In the genomic region with DNA sequence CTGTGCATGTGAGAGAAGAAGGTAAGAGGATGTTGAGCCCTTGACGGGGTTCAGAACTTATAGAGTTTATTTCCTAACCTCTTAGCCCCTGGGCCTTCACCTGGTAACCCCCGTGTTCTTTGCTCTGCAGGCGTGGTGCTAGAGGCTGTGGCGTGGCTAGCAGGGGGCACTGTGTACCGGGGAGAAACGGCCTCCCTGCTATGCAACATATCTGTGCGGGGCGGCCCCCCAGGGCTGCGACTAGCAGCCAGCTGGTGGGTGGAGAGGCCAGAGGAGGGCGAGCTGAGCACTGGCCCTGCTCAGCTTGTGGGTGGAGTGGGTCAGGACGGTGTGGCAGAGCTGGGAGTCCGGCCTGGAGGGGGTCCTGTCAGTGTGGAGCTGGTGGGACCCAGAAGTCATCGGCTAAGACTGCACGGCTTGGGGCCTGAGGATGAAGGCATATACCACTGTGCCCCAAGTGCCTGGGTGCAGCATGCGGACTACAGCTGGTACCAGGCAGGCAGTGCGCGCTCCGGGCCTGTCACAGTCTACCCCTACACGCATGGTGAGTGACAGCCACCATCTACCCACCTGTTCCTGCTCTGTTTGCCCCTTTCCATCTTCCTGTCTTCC, we compare ENCODE assay signal across 13 mouse cellular contexts. TPM values are rescaled to one million over a fixed set of nuclear protein-coding genes. Genes with fewer than 3 reads are reported as not detected.
DNase-seq lines count a peak whose midpoint lies in the region; ATAC-seq and TF ChIP-seq lines count a peak whose summit lies in the region.
"Had no signal": no experiment of that assay in that cellular context is flagged by ENCODE, and none has a peak within 500 bp of the region (broad histone marks: within the 10 kb centered on the region; RNA-seq: fewer than 3 reads in every experiment).

No protein-coding gene starts in this region.

- H3K4me3 ChIP-seq in left cerebral cortex, adult 2 months: no peak overlapping the region
- H3K4me3 ChIP-seq in E14TG2a.4 (replicated peaks; ENCODE audit: low read length) (peak overlapping the region; percentile 63), ES-E14 (ENCODE audit: insufficient read depth in 1 of 2, low read depth in 1 of 2, low read length in 2 of 2, poor library complexity in 1 of 2, severe bottlenecking in 1 of 2) (peak overlapping the region; percentile 29 to 30; a peak in 2 of 4 replicates)
- no peak overlapping the region for H3K4me3 ChIP-seq in hindbrain, embryonic 11.5 days (ENCODE audit: low read depth, low read length)
- H3K4me3 ChIP-seq: heart, embryonic 13.5 days; limb, embryonic 12.5 days had no signal

- H3K4me2 ChIP-seq in hindbrain, embryonic 11.5 days (replicated peaks; ENCODE audit: low read depth, low read length): no peak overlapping the region
- H3K4me2 ChIP-seq: limb, embryonic 12.5 days had no signal

- 78% methylated on average over 19 of the region's 19 CpGs for WGBS in hindbrain, embryonic 11.5 days

- intact Hi-C loops in left cerebral cortex, adult 2 months (cut with DNase I): no loop called here

- H3K36me3 ChIP-seq in E14TG2a.4 (ENCODE audit: insufficient read depth, low read length) (peaks cover 27% of the 10 kb centered on the region), ES-E14 (ENCODE audit: control insufficient read depth, insufficient read depth, low read length, poor library complexity, severe bottlenecking) (peaks cover 4% of the 10 kb centered on the region; the same call in 1 of the 2 replicates)
- H3K36me3 ChIP-seq in hindbrain, embryonic 11.5 days (ENCODE audit: control insufficient read depth, insufficient read depth, low read length): no peaks in the 10 kb centered on the region

- peaks cover 86% of the 10 kb centered on the region for H3K27me3 ChIP-seq in E14TG2a.4 (ENCODE audit: insufficient read depth, low read length)
- no peaks in the 10 kb centered on the region for H3K27me3 ChIP-seq in hindbrain, embryonic 11.5 days (ENCODE audit: control insufficient read depth, insufficient read depth, low read length)

- no peak for ATAC-seq in hindbrain, embryonic 11.5 days (ENCODE audit: low FRiP score)
- ATAC-seq: intestine, embryonic 16.5 days had no signal

- peak in 1 of 2 experiments; percentile 66 for DNase-seq in left cerebral cortex, adult 2 months (ENCODE audit: extremely low spot score in 1 of 2, low spot score in 2 of 2)
- no peak for DNase-seq in left cerebral cortex, adult 11 months (ENCODE audit: low spot score)
- no peak for DNase-seq in ES-E14 (ENCODE audit: low read depth, low spot score)
- DNase-seq in hindbrain, embryonic 11.5 days (ENCODE audit: low spot score): peak; percentile 1
- no peak for DNase-seq in adrenal gland, postnatal 14 days
- DNase-seq in liver: no peak
- no peak for DNase-seq in lung, adult 18-20 months

- no peak for TF ChIP-seq CTCF in left cerebral cortex, adult 2 months (IDR thresholded peaks at IDR 0.05)
- no peak for TF ChIP-seq CTCF in E14TG2a.4 (conservative IDR thresholded peaks at IDR 0.05; ENCODE audit: low read length)

- H3K4me1 ChIP-seq in E14TG2a.4 (replicated peaks; ENCODE audit: low read depth, low read length) (peaks cover 87% of the 10 kb centered on the region), ES-E14 (ENCODE audit: control insufficient read depth in 2 of 2, insufficient read depth in 2 of 2, low read length in 2 of 2, poor library complexity in 1 of 2) (peaks cover 1 to 29% of the 10 kb centered on the region in 2 experiments; a peak in 2 of 4 replicates)
- peaks cover 16% of the 10 kb centered on the region for H3K4me1 ChIP-seq in hindbrain, embryonic 11.5 days (replicated peaks; ENCODE audit: control insufficient read depth, insufficient read depth, low read length)

- in situ Hi-C loops in ES-E14 (cut with MboI; ENCODE audit: low sequenced_read_pairs in 2 of 2, unreplicated experiment in 2 of 2): loop anchor here in 1 of 2 experiments (10.0 kb wide), 1 partner anchor 174 kb away; a partner anchor contains a TSS

- H3K9me3 ChIP-seq in E14TG2a.4 (ENCODE audit: low read length) (no peaks in the 10 kb centered on the region), ES-E14 (ENCODE audit: control insufficient read depth, insufficient read depth, low read depth, low read length) (no peaks in the 10 kb centered on the region)
- no peaks in the 10 kb centered on the region for H3K9me3 ChIP-seq in hindbrain, embryonic 11.5 days (ENCODE audit: control insufficient read depth, low read length)
- H3K9me3 ChIP-seq: heart, embryonic 13.5 days; limb, embryonic 12.5 days had no signal

- H3K27ac ChIP-seq in left cerebral cortex, adult 2 months: peak overlapping the region; percentile 87
- H3K27ac ChIP-seq in ES-E14 (ENCODE audit: insufficient read depth, low read depth, low read length, poor library complexity, severe bottlenecking): no peak overlapping the region
- H3K27ac ChIP-seq in hindbrain, embryonic 11.5 days (ENCODE audit: low read depth, low read length): peak overlapping the region; percentile 75; the same call in 1 of the 2 replicates
- H3K27ac ChIP-seq: heart, embryonic 13.5 days; limb, embryonic 12.5 days had no signal

- 0 out of 2 replicates have a peak overlapping the region, but pooled peaks have one; percentile 10 for H3K9ac ChIP-seq in ES-E14 (ENCODE audit: insufficient read depth, low read depth, low read length, poor library complexity, severe bottlenecking)
- no peak overlapping the region for H3K9ac ChIP-seq in hindbrain, embryonic 11.5 days (ENCODE audit: low read depth, low read length)
- H3K9ac ChIP-seq: heart, embryonic 13.5 days; limb, embryonic 12.5 days had no signal

TF ChIP-seq in ES-E14, 5 proteins besides CTCF, POLR2A, EP300 and RAD21:
- TF ChIP-seq MAFK (IDR thresholded peaks at IDR 0.05; ENCODE audit: insufficient read depth, low read depth, low read length) (no peak), ZC3H11A (IDR thresholded peaks at IDR 0.05; ENCODE audit: borderline replicate concordance, low read depth, low read length) (no peak), CHD2 (IDR thresholded peaks at IDR 0.05; ENCODE audit: low read depth, low read length) (no peak), HCFC1 (IDR thresholded peaks at IDR 0.05; ENCODE audit: borderline replicate concordance, insufficient read depth, low read length) (no peak), ZNF384 (IDR thresholded peaks at IDR 0.05; ENCODE audit: low read depth, low read length) (no peak)

RNA-seq across cellular contexts. Expression of a gene that starts 10.6 kb away (rescaled TPM):
- total RNA-seq in left cerebral cortex, adult 2 months (2021): 100 to 1,000 TPM; 137 to 138 TPM
- 1.2 and 1.7 TPM in 2 replicates for total RNA-seq in ES-E14 (2012; rRNA removed)
- polyA plus RNA-seq in hindbrain, embryonic 11.5 days (2014; fragmentation: Nextera tagmentation; extraction: Ambion mirVana): 0.17 and 0.46 TPM in 2 replicates
- 0.07 and 0.30 TPM in 2 replicates for total RNA-seq in adrenal gland, postnatal 14 days (2021)
- polyA plus RNA-seq: heart, embryonic 13.5 days; intestine, embryonic 16.5 days; limb, embryonic 12.5 days; lung, embryonic 16.5 days; stomach, embryonic 16.5 days had no signal

RNA-seq across cellular contexts. Expression of a gene that starts 20.7 kb away (rescaled TPM):
- 100 to 1,000 TPM; 628 to 676 TPM for total RNA-seq in left cerebral cortex, adult 2 months (2021)
- 0.31 and 0.48 TPM in 2 replicates for total RNA-seq in ES-E14 (2012; rRNA removed)
- 1.9 and 2.6 TPM in 2 replicates for polyA plus RNA-seq in hindbrain, embryonic 11.5 days (2014; fragmentation: Nextera tagmentation; extraction: Ambion mirVana)
- 315 and 342 TPM in 2 replicates for total RNA-seq in adrenal gland, postnatal 14 days (2021)

RNA-seq across cellular contexts. Expression of a gene that starts 22.5 kb away (rescaled TPM):
- total RNA-seq in left cerebral cortex, adult 2 months (2021): 100 to 1,000 TPM in 1 of 2 experiments, 10 to 100 TPM in 1; 86.5 to 108 TPM
- 0.80 and 1.2 TPM in 2 replicates for total RNA-seq in ES-E14 (2012; rRNA removed)
- polyA plus RNA-seq in hindbrain, embryonic 11.5 days (2014; fragmentation: Nextera tagmentation; extraction: Ambion mirVana): 0.73 TPM in 2 replicates
- total RNA-seq in adrenal gland, postnatal 14 days (2021): 0.70 and 0.79 TPM in 2 replicates
- polyA plus RNA-seq: heart, embryonic 13.5 days had no signal

RNA-seq across cellular contexts. Expression of a gene that starts 57.1 kb away (rescaled TPM):
- total RNA-seq in left cerebral cortex, adult 2 months (2021): 100 to 1,000 TPM; 257 to 260 TPM
- total RNA-seq in ES-E14 (2012; rRNA removed): 43.5 and 108 TPM in 2 replicates
- polyA plus RNA-seq in hindbrain, embryonic 11.5 days (2014; fragmentation: Nextera tagmentation; extraction: Ambion mirVana): 123 and 136 TPM in 2 replicates
- total RNA-seq in adrenal gland, postnatal 14 days (2021): 23.9 and 26.1 TPM in 2 replicates

RNA-seq across cellular contexts. Expression of a gene that starts 57.8 kb away (rescaled TPM):
- 1 to 10 TPM; 9.3 to 9.8 TPM for total RNA-seq in left cerebral cortex, adult 2 months (2021)
- total RNA-seq in ES-E14 (2012; rRNA removed): 25.4 and 25.6 TPM in 2 replicates
- polyA plus RNA-seq in hindbrain, embryonic 11.5 days (2014; fragmentation: Nextera tagmentation; extraction: Ambion mirVana): 11.0 and 11.8 TPM in 2 replicates
- 12.3 and 14.5 TPM in 2 replicates for total RNA-seq in adrenal gland, postnatal 14 days (2021)

Comparison
In these comparisons a context has a peak if more than half of its experiments do, and no peak if none do; other contexts are left out.
1. H3K4me3 ChIP-seq: peak in E14TG2a.4 (single experiment) and ES-E14 (2 of 2); none in left cerebral cortex, adult 2 months (single experiment) and hindbrain, embryonic 11.5 days (single experiment).
2. RNA of a gene that starts 10.6 kb away (total RNA-seq): 137 to 138 TPM in left cerebral cortex, adult 2 months; 1.2 to 1.7 TPM in ES-E14 and 0.07 to 0.30 TPM in adrenal gland, postnatal 14 days; every median in the first group is over 10 times any median in the second.
3. RNA of a gene that starts 20.7 kb away (total RNA-seq): 628 to 676 TPM in left cerebral cortex, adult 2 months and 315 to 342 TPM in adrenal gland, postnatal 14 days; 0.31 to 0.48 TPM in ES-E14; every median in the first group is over 100 times any median in the second.
4. RNA of a gene that starts 22.5 kb away (total RNA-seq): 86.5 to 108 TPM in left cerebral cortex, adult 2 months; 0.80 to 1.2 TPM in ES-E14 and 0.70 to 0.79 TPM in adrenal gland, postnatal 14 days; every median in the first group is over 10 times any median in the second.